Mouse (Mus musculus): ENCODE results near the gene Araf. TPM values are rescaled to one million over a fixed set of nuclear protein-coding genes. Genes with fewer than 3 reads are reported as not detected.

Gene Araf
- 179 and 181 TPM in 2 replicates for polyA plus RNA-seq (2021; fragmentation: Nextera tagmentation)
- long read RNA-seq, experiment 1, transcript Araf-201 (16 exons, 2,358 nt), result minor isoform, 6 of 320 reads
- long read RNA-seq, experiment 1, transcript Araf-203 (5 exons, 2,854 nt), result minor isoform, 9 of 320 reads
- long read RNA-seq, experiment 1, transcript Araf-202 (6 exons, 1,520 nt), result major isoform, 159 of 320 reads
- long read RNA-seq, experiment 1, partial matches to known transcripts, result 107 of 320 reads
- long read RNA-seq, experiment 1, other reads (novel, unspliced or antisense), result 39 of 320 reads
- long read RNA-seq, experiment 2, transcript Araf-202 (6 exons, 1,520 nt), result major isoform, 440 of 754 reads
- long read RNA-seq, experiment 2, transcript Araf-201 (16 exons, 2,358 nt), result minor isoform, 9 of 754 reads
- long read RNA-seq, experiment 2, transcript Araf-203 (5 exons, 2,854 nt), result minor isoform, 14 of 754 reads
- long read RNA-seq, experiment 2, partial matches to known transcripts, result 231 of 754 reads
- long read RNA-seq, experiment 2, other reads (novel, unspliced or antisense), result 55 of 754 reads

GRCm38 (mm10) chrX:20797681-20798080 is at the start of gene Araf:
Araf (plus strand) TSS chrX:20797814.

GRCm38 (mm10) chrX:20869962-20870513 is 72.4 kb downstream of the Araf start, which contains the start of gene Timp1:
Timp1 (plus strand) TSS chrX:20870166.

Small RNAs within 50 kb of the gene (microRNA-seq; reads per million reads assigned to microRNA genes)
- not detected for gene Gm24824
- gene Mir5617, result 9.7 reads per million, percentile 31 among the genes with 10 or more reads in this experiment

Other genes with a start within 250 kb of the Araf start
- gene Rgn, start 248.0 kb upstream of the Araf start, polyA plus RNA-seq (2021; fragmentation: Nextera tagmentation), result 0.25 and 0.45 TPM in 2 replicates
- 18.1 and 21.7 TPM in 2 replicates for gene Rbm10, start 180.3 kb upstream of the Araf start, polyA plus RNA-seq (2021; fragmentation: Nextera tagmentation)
- 474 and 513 TPM in 2 replicates for gene Ndufb11, start 180.2 kb upstream of the Araf start, polyA plus RNA-seq (2021; fragmentation: Nextera tagmentation)
- gene Uba1, start 139.5 kb upstream of the Araf start, polyA plus RNA-seq (2021; fragmentation: Nextera tagmentation), result 131 and 135 TPM in 2 replicates
- 130 and 173 TPM in 2 replicates for gene Cdk16, start 109.9 kb upstream of the Araf start, polyA plus RNA-seq (2021; fragmentation: Nextera tagmentation)
- gene Usp11, start 93.9 kb upstream of the Araf start, polyA plus RNA-seq (2021; fragmentation: Nextera tagmentation), result 31.7 and 32.6 TPM in 2 replicates
- 0.57 and 0.84 TPM in 2 replicates for gene Timp1, start 72.4 kb downstream of the Araf start, polyA plus RNA-seq (2021; fragmentation: Nextera tagmentation)
- 88.2 and 114 TPM in 2 replicates for gene Syn1, start 123.2 kb downstream of the Araf start, polyA plus RNA-seq (2021; fragmentation: Nextera tagmentation)
- 0.43 and 0.48 TPM in 2 replicates for gene Cfp, start 133.7 kb downstream of the Araf start, polyA plus RNA-seq (2021; fragmentation: Nextera tagmentation)
- gene Elk1, start 152.8 kb downstream of the Araf start, polyA plus RNA-seq (2021; fragmentation: Nextera tagmentation), result 35.8 and 45.1 TPM in 2 replicates
- gene Uxt, start 164.2 kb downstream of the Araf start, polyA plus RNA-seq (2021; fragmentation: Nextera tagmentation), result 16.8 and 20.0 TPM in 2 replicates

Measured in layer of hippocampus, adult 6 months (tissue).